Mouse (Mus musculus) macrophage (primary cell): ENCODE measurements around the gene Mpp3. TPM values are rescaled to one million over a fixed set of nuclear protein-coding genes. Genes with fewer than 3 reads are reported as not detected.

Source experiments
- H3K27ac ChIP-seq: fragments of 350-480 bp; formaldehyde crosslinking; 2 replicates; pipeline ENCODE4 v1.9.0; 2021
- H3K36me3 ChIP-seq: fragments of 350-480 bp; formaldehyde crosslinking; 2 replicates; pipeline ENCODE4 v1.9.0; 2021; ENCODE audit errors: inconsistent target
- H3K4me3 ChIP-seq: fragments of 350-480 bp; formaldehyde crosslinking; 2 replicates; pipeline ENCODE4 v1.9.0; 2021; ENCODE audit errors: inconsistent target
- H3K79me2 ChIP-seq: fragments of 350-480 bp; formaldehyde crosslinking; 2 replicates; pipeline ENCODE4 v1.9.0; 2021; ENCODE audit errors: inconsistent target
- WGBS: methylation state at CpG from one replicate; pipeline ENCODE4 v1.1.7; 2026; ENCODE audit warnings: inconsistent platforms; ENCODE audit not compliant: missing documents; 5-methylcytosine and 5-hydroxymethylcytosine counted together
- polyA plus RNA-seq: library from polyadenylated mRNA; stranded (reverse); fragments of 250-400 nt; gene quantifications from 3 replicates; pipeline ENCODE4 v1.2.4, GENCODE M21; 2018; ENCODE audit warnings: inconsistent platforms

The Mpp3 gene
- polyA plus RNA-seq, 1 experiment from 2014 or later: not detected

- no peak overlapping the region for H3K27ac ChIP-seq
- no peaks in the 10 kb centered on the region for H3K79me2 ChIP-seq
- WGBS: 85% methylated on average over 9 of the region's 9 CpGs
- H3K36me3 ChIP-seq: no peaks in the 10 kb centered on the region
- H3K4me3 ChIP-seq: no peak overlapping the region
Measured at GRCm38 (mm10) chr11:102046607-102047006, 18.3 kb upstream of the Mpp3 start.

- WGBS: 93% methylated on average over 7 of the region's 7 CpGs
Measured at GRCm38 (mm10) chr11:102044691-102045212, 16.5 kb upstream of the Mpp3 start.

GRCm38 (mm10) chr11:102043381-102043780, 15.1 kb upstream of the Mpp3 start:
- Histone ChIP-seq H3K79me2 (no peaks in the 10 kb centered on the region), H3K27ac (no peak overlapping the region), H3K4me3 (no peak overlapping the region), H3K36me3 (no peaks in the 10 kb centered on the region)
- 94% methylated on average over 6 of the region's 6 CpGs for WGBS

More at GRCm38 (mm10) chr11:102044691-102045212, 16.5 kb upstream of the Mpp3 start:
- H3K4me3 ChIP-seq: no peak overlapping the region
- H3K36me3 ChIP-seq: no peaks in the 10 kb centered on the region
- H3K27ac ChIP-seq: no peak overlapping the region
- H3K79me2 ChIP-seq: no peaks in the 10 kb centered on the region

GRCm38 (mm10) chr11:102042971-102043370, 14.7 kb upstream of the Mpp3 start:
- WGBS: 92% methylated on average over 14 of the region's 14 CpGs
- Histone ChIP-seq H3K79me2 (no peaks in the 10 kb centered on the region), H3K27ac (no peak overlapping the region), H3K36me3 (no peaks in the 10 kb centered on the region), H3K4me3 (no peak overlapping the region)

GRCm38 (mm10) chr11:102041350-102041949, 13.2 kb upstream of the Mpp3 start, which contains the start of gene Cd300lg:
Gene Cd300lg, plus strand, starts transcription at chr11:102041509.
- Histone ChIP-seq H3K79me2 (no peaks in the 10 kb centered on the region), H3K36me3 (no peaks in the 10 kb centered on the region), H3K27ac (no peak within 1 kb of the TSS), H3K4me3 (no peak within 1 kb of the TSS)
- 4% methylated on average over 5 of the region's 5 CpGs for WGBS

- no peaks in the 10 kb centered on the region for H3K79me2 ChIP-seq
- H3K36me3 ChIP-seq: no peaks in the 10 kb centered on the region
- no peak overlapping the region for H3K27ac ChIP-seq
- WGBS: 94% methylated on average over 4 of the region's 4 CpGs
- H3K4me3 ChIP-seq: no peak overlapping the region
Measured at GRCm38 (mm10) chr11:102040646-102041045, 12.4 kb upstream of the Mpp3 start.

- 5% methylated on average over 9 of the region's 9 CpGs for WGBS
- Histone ChIP-seq H3K79me2 (no peaks in the 10 kb centered on the region), H3K36me3 (no peaks in the 10 kb centered on the region), H3K27ac (no peak overlapping the region), H3K4me3 (no peak overlapping the region)
Measured at GRCm38 (mm10) chr11:102040138-102040524, 11.9 kb upstream of the Mpp3 start.

- Histone ChIP-seq H3K36me3 (no peaks in the 10 kb centered on the region), H3K27ac (no peak overlapping the region), H3K4me3 (no peak overlapping the region), H3K79me2 (no peaks in the 10 kb centered on the region)
- 81% methylated on average over 12 of the region's 13 CpGs for WGBS
Measured at GRCm38 (mm10) chr11:102039487-102040137, 11.4 kb upstream of the Mpp3 start.

GRCm38 (mm10) chr11:102037789-102038188, 9.5 kb upstream of the Mpp3 start:
- no peak overlapping the region for H3K27ac ChIP-seq
- 91% methylated on average over 6 of the region's 6 CpGs for WGBS
- no peak overlapping the region for H3K4me3 ChIP-seq
- H3K79me2 ChIP-seq: no peaks in the 10 kb centered on the region
- no peaks in the 10 kb centered on the region for H3K36me3 ChIP-seq

GRCm38 (mm10) chr11:102036336-102036735, 8.1 kb upstream of the Mpp3 start:
- no peak overlapping the region for H3K27ac ChIP-seq
- WGBS: 92% methylated on average over 5 of the region's 7 CpGs
- H3K4me3 ChIP-seq: no peak overlapping the region
- H3K36me3 ChIP-seq: no peaks in the 10 kb centered on the region
- no peaks in the 10 kb centered on the region for H3K79me2 ChIP-seq

GRCm38 (mm10) chr11:102035456-102035960, 7.2 kb upstream of the Mpp3 start:
- no peaks in the 10 kb centered on the region for H3K79me2 ChIP-seq
- H3K4me3 ChIP-seq: no peak overlapping the region
- no peak overlapping the region for H3K27ac ChIP-seq
- H3K36me3 ChIP-seq: no peaks in the 10 kb centered on the region
- 91% methylated on average over 5 of the region's 5 CpGs for WGBS

- no peak overlapping the region for H3K4me3 ChIP-seq
- no peaks in the 10 kb centered on the region for H3K36me3 ChIP-seq
- 92% methylated on average over 8 of the region's 8 CpGs for WGBS
- no peaks in the 10 kb centered on the region for H3K79me2 ChIP-seq
- H3K27ac ChIP-seq: no peak overlapping the region
Measured at GRCm38 (mm10) chr11:102034887-102035286, 6.6 kb upstream of the Mpp3 start.

- no peaks in the 10 kb centered on the region for H3K36me3 ChIP-seq
- 90% methylated on average over 12 of the region's 12 CpGs for WGBS
- no peak overlapping the region for H3K4me3 ChIP-seq
- H3K27ac ChIP-seq: no peak overlapping the region
- no peaks in the 10 kb centered on the region for H3K79me2 ChIP-seq
Measured at GRCm38 (mm10) chr11:102033055-102033591, 4.9 kb upstream of the Mpp3 start.

- Histone ChIP-seq H3K27ac (no peak overlapping the region), H3K4me3 (no peak overlapping the region), H3K79me2 (no peaks in the 10 kb centered on the region), H3K36me3 (no peaks in the 10 kb centered on the region)
- 86% methylated on average over 7 of the region's 7 CpGs for WGBS
Measured at GRCm38 (mm10) chr11:102031149-102031548, 2.9 kb upstream of the Mpp3 start.

- no peaks in the 10 kb centered on the region for H3K79me2 ChIP-seq
- H3K4me3 ChIP-seq: no peak overlapping the region
- WGBS: 56% methylated on average over 7 of the region's 7 CpGs
Measured at GRCm38 (mm10) chr11:102029966-102030365, 1.7 kb upstream of the Mpp3 start.

More at GRCm38 (mm10) chr11:102029966-102030365, 1.7 kb upstream of the Mpp3 start:
- Histone ChIP-seq H3K36me3 (no peaks in the 10 kb centered on the region), H3K27ac (no peak overlapping the region)
